Mouse (Mus musculus) lung, postnatal 14 days (tissue): Measurements from ENCODE around the gene Anxa9.
A peak's percentile ranks its signal among the peaks of the same experiment; 100 is the strongest.
"Not testable (repeated sequence)": the region's sequence is repeated elsewhere in the genome, so short reads cannot be mapped to it uniquely, and the experiment has no call there.

Experiments
- DNase-seq: peaks from one replicate; pipeline ENCODE4 v3.0.0; 2021

Anxa9 gene

GRCm38 (mm10) chr3:95307100-95307499 lies at the start of gene Anxa9:
Anxa9 (minus strand) TSS chr3:95307176.
- no peak for DNase-seq

GRCm38 (mm10) chr3:95355911-95356544 lies 49.1 kb upstream of the Anxa9 start:
- DNase-seq, result not testable (repeated sequence)

- DNase-seq, result peak; percentile 16
Measured at GRCm38 (mm10) chr3:95349491-95349890, 42.5 kb upstream of the Anxa9 start.

- DNase-seq, result not testable (repeated sequence)
Measured at GRCm38 (mm10) chr3:95348343-95348742, 41.4 kb upstream of the Anxa9 start.

- no peak for DNase-seq
Measured at GRCm38 (mm10) chr3:95346454-95346853, 39.5 kb upstream of the Anxa9 start.

GRCm38 (mm10) chr3:95343356-95344000 lies 36.5 kb upstream of the Anxa9 start:
- DNase-seq, result not testable (repeated sequence)

GRCm38 (mm10) chr3:95338251-95338650 lies 31.3 kb upstream of the Anxa9 start:
- DNase-seq, result no peak

GRCm38 (mm10) chr3:95337345-95337744 lies 30.4 kb upstream of the Anxa9 start:
- DNase-seq, result no peak

- DNase-seq, result no peak
Measured at GRCm38 (mm10) chr3:95331528-95331927, 24.6 kb upstream of the Anxa9 start.

- no peak for DNase-seq
Measured at GRCm38 (mm10) chr3:95328803-95329404, 21.9 kb upstream of the Anxa9 start.

- DNase-seq, result no peak
Measured at GRCm38 (mm10) chr3:95324454-95325144, 17.6 kb upstream of the Anxa9 start.

- DNase-seq, result no peak
Measured at GRCm38 (mm10) chr3:95323429-95323828, 16.5 kb upstream of the Anxa9 start.

- DNase-seq, result no peak
Measured at GRCm38 (mm10) chr3:95319701-95320625, 13.0 kb upstream of the Anxa9 start.

- DNase-seq, result no peak
Measured at GRCm38 (mm10) chr3:95319110-95319509, 12.1 kb upstream of the Anxa9 start.

- DNase-seq, result peak; percentile 77
Measured at GRCm38 (mm10) chr3:95318548-95318947, 11.6 kb upstream of the Anxa9 start.

GRCm38 (mm10) chr3:95317414-95318080 lies 10.6 kb upstream of the Anxa9 start:
- DNase-seq, result peak; percentile 69

- no peak for DNase-seq
Measured at GRCm38 (mm10) chr3:95315844-95316550, 9.0 kb upstream of the Anxa9 start.

GRCm38 (mm10) chr3:95315094-95315843 lies 8.3 kb upstream of the Anxa9 start:
- DNase-seq, result peak; percentile 94

- DNase-seq, result no peak
Measured at GRCm38 (mm10) chr3:95314486-95315093, 7.6 kb upstream of the Anxa9 start, which contains the start of gene Cers2. Cers2 (plus strand) TSS chr3:95314791.

- no peak for DNase-seq
Measured at GRCm38 (mm10) chr3:95314075-95314474, 7.1 kb upstream of the Anxa9 start.
